8 mouse cellular contexts compared by ENCODE assay signal in the genomic region with DNA sequence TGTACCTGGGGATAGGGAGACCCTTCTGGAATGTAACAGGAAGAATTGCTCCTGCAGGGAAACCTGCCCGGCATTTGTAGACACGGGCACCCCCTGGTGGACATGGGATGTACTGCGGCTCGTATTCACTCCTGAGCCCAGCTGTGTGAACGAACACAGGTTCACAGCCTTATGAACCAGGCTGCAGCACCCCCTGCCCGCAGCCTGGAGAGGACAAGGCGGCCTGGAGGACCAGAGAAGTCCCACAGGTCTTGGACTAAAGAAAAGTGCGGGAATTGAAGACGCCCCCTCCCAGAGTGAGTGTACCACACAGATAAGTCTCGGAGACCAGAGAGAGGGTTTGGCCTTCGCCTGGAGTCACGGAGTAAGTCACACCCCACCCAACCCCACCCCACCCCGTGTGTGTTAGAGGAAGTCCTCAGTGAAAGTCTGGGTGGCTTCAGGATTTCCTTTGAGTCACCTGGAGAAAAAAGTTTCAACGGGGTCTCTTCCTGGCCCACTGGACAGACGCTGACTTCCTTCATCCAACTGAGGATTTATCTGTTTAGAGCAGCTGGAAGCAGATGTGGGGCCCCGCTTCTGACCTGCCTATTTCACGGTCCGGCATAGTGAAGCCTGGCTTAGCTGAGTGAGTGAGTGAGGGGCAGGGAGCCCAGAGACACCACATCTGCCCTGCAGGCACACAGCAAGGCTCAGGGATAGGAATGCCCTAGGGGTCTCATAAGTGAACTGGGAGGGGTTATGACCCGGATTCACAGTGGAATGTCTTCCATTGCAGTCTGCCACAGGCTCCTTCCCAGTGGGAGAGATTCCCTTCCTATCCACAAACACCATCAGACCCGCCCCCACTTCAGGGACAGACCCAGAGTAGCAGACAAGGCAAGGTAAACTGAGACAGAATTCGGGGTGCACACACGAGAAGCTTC. TPM values are rescaled to one million over a fixed set of nuclear protein-coding genes. Genes with fewer than 3 reads are reported as not detected.
DNase-seq lines count a peak whose midpoint lies in the region; ATAC-seq and TF ChIP-seq lines count a peak whose summit lies in the region.

No protein-coding gene starts in this region.

- peak overlapping the region; percentile 59 for H3K9ac ChIP-seq in heart, embryonic 11.5 days (ENCODE audit: low read depth, low read length)
- no peak overlapping the region for H3K9ac ChIP-seq in kidney, postnatal 0 days (ENCODE audit: low read depth, low read length)
- H3K9ac ChIP-seq in liver, embryonic 11.5 days (ENCODE audit: low read depth, low read length), result peak overlapping the region; percentile 59

- DNase-seq in frontal cortex, adult 2 months (ENCODE audit: extremely low spot score in 1 of 2, low spot score in 1 of 2), result peak; percentile 75 to 97
- peak; percentile 92 for DNase-seq in embryo, embryonic 9.5 days (ENCODE audit: extremely low spot score)
- peak; percentile 89 for DNase-seq in kidney, postnatal 0 days (ENCODE audit: low spot score)
- peak; percentile 91 for DNase-seq in liver, embryonic 11.5 days (ENCODE audit: low spot score)
- peak; percentile 91 for DNase-seq in naive thymus-derived CD4-positive, alpha-beta T cell, adult 2 months (ENCODE audit: low read depth)
- peak; percentile 89 for DNase-seq in splenic B cell, adult 2 months (ENCODE audit: low read depth, low spot score)

- H3K4me2 ChIP-seq in heart, embryonic 11.5 days, result peak overlapping the region; percentile 49
- peak overlapping the region; percentile 27; the same call in 1 of the 2 replicates for H3K4me2 ChIP-seq in kidney, postnatal 0 days (ENCODE audit: low read length)
- peak overlapping the region; percentile 61 for H3K4me2 ChIP-seq in liver, embryonic 11.5 days

- H3K27ac ChIP-seq in heart, embryonic 11.5 days (ENCODE audit: low read depth, low read length), result peak overlapping the region; percentile 76
- peak overlapping the region; percentile 77 for H3K27ac ChIP-seq in kidney, postnatal 0 days
- H3K27ac ChIP-seq in liver, embryonic 11.5 days (ENCODE audit: low read depth, low read length), result peak overlapping the region; percentile 97

- no peaks in the 10 kb centered on the region for H3K9me3 ChIP-seq in heart, embryonic 11.5 days (replicated peaks; ENCODE audit: control insufficient read depth, low read length)
- no peaks in the 10 kb centered on the region for H3K9me3 ChIP-seq in kidney, postnatal 0 days (replicated peaks; ENCODE audit: low read length)
- H3K9me3 ChIP-seq in liver, embryonic 11.5 days (ENCODE audit: control insufficient read depth, low read length), result no peaks in the 10 kb centered on the region

- 30% methylated on average over 22 of the region's 22 CpGs for WGBS in heart, embryonic 11.5 days (ENCODE audit: insufficient replicate concordance)
- WGBS in kidney, postnatal 0 days, result 34% methylated on average over 22 of the region's 22 CpGs
- 26% methylated on average over 22 of the region's 22 CpGs for WGBS in liver, embryonic 11.5 days

- H3K4me1 ChIP-seq in heart, embryonic 11.5 days (ENCODE audit: control insufficient read depth, insufficient read depth, low read length), result peaks cover 4% of the 10 kb centered on the region
- peaks cover 5% of the 10 kb centered on the region; the same call in 1 of the 2 replicates for H3K4me1 ChIP-seq in kidney, postnatal 0 days (replicated peaks; ENCODE audit: insufficient read depth, low read length)
- peaks cover 42% of the 10 kb centered on the region for H3K4me1 ChIP-seq in liver, embryonic 11.5 days (replicated peaks; ENCODE audit: control insufficient read depth, insufficient read depth, low read length)

- peak; percentile 96 for TF ChIP-seq CTCF in kidney, postnatal 0 days (IDR thresholded peaks at IDR 0.05; ENCODE audit: low read depth)

- no peaks in the 10 kb centered on the region for H3K36me3 ChIP-seq in heart, embryonic 11.5 days (ENCODE audit: control insufficient read depth, insufficient read depth, low read length)
- no peaks in the 10 kb centered on the region for H3K36me3 ChIP-seq in kidney, postnatal 0 days (ENCODE audit: insufficient read depth, low read length)
- H3K36me3 ChIP-seq in liver, embryonic 11.5 days (ENCODE audit: control insufficient read depth, insufficient read depth, low read length), result 0 out of 2 replicates have a peak, but pooled peaks cover 3% of the 10 kb centered on the region
- H3K36me3 ChIP-seq in splenic B cell, adult 2 months (ENCODE audit: control insufficient read depth, insufficient read depth, low read length, poor library complexity, severe bottlenecking), result 0 out of 2 replicates have a peak, but pooled peaks cover 1% of the 10 kb centered on the region

- H3K4me3 ChIP-seq in heart, embryonic 11.5 days (ENCODE audit: low read depth, low read length), result peak overlapping the region; percentile 25
- no peak overlapping the region for H3K4me3 ChIP-seq in kidney, postnatal 0 days (replicated peaks; ENCODE audit: low read depth, low read length)
- H3K4me3 ChIP-seq in liver, embryonic 11.5 days (ENCODE audit: low read depth, low read length), result peak overlapping the region; percentile 36

- no peak for ATAC-seq in frontal cortex, adult (ENCODE audit: low TSS enrichment)
- ATAC-seq in heart, embryonic 11.5 days (replicated peaks; ENCODE audit: insufficient number of reproducible peaks, low FRiP score, low TSS enrichment), result no peak
- ATAC-seq in kidney, postnatal 0 days (replicated peaks; ENCODE audit: low FRiP score, low read depth), result no peak
- peak; percentile 44 for ATAC-seq in liver, embryonic 11.5 days (replicated peaks; ENCODE audit: low FRiP score)

- H3K27me3 ChIP-seq in heart, embryonic 11.5 days (ENCODE audit: control insufficient read depth, insufficient read depth, low read length), result peaks cover 21% of the 10 kb centered on the region
- H3K27me3 ChIP-seq in kidney, postnatal 0 days (ENCODE audit: insufficient read depth, low read length), result no peaks in the 10 kb centered on the region
- H3K27me3 ChIP-seq in liver, embryonic 11.5 days (replicated peaks; ENCODE audit: control insufficient read depth, insufficient read depth, low read length), result no peaks in the 10 kb centered on the region
- no peaks in the 10 kb centered on the region for H3K27me3 ChIP-seq in splenic B cell, adult 2 months (ENCODE audit: control insufficient read depth, insufficient read depth, low read length, poor library complexity, severe bottlenecking)

RNA-seq across cellular contexts. Expression of a gene that starts 1.9 kb away (rescaled TPM):
- polyA plus RNA-seq in frontal cortex, adult 2 months (2012; rRNA removed), result 24.6 and 27.8 TPM in 2 replicates
- polyA plus RNA-seq in heart, embryonic 11.5 days (2014; fragmentation: Nextera tagmentation; extraction: Ambion mirVana), result 2.4 and 3.2 TPM in 2 replicates
- 6.8 and 7.5 TPM in 2 replicates for polyA plus RNA-seq in kidney, postnatal 0 days (2015; fragmentation: Nextera tagmentation; extraction: Ambion mirVana)
- 13.4 and 14.5 TPM in 2 replicates for polyA plus RNA-seq in liver, embryonic 11.5 days (2014; fragmentation: Nextera tagmentation; extraction: Ambion mirVana)

RNA-seq across cellular contexts. Expression of a gene that starts 21.6 kb away (rescaled TPM):
- 25.2 and 27.9 TPM in 2 replicates for polyA plus RNA-seq in frontal cortex, adult 2 months (2012; rRNA removed)
- polyA plus RNA-seq in heart, embryonic 11.5 days (2014; fragmentation: Nextera tagmentation; extraction: Ambion mirVana), result 0.55 and 1.1 TPM in 2 replicates
- polyA plus RNA-seq in kidney, postnatal 0 days (2015; fragmentation: Nextera tagmentation; extraction: Ambion mirVana), result 4.2 and 5.5 TPM in 2 replicates
- polyA plus RNA-seq in liver, embryonic 11.5 days (2014; fragmentation: Nextera tagmentation; extraction: Ambion mirVana), result 0.47 and 0.73 TPM in 2 replicates

RNA-seq across cellular contexts. Expression of a gene that starts 32.3 kb away (rescaled TPM):
- polyA plus RNA-seq in frontal cortex, adult 2 months (2012; rRNA removed), result 185 and 189 TPM in 2 replicates
- 102 and 109 TPM in 2 replicates for polyA plus RNA-seq in heart, embryonic 11.5 days (2014; fragmentation: Nextera tagmentation; extraction: Ambion mirVana)
- polyA plus RNA-seq in kidney, postnatal 0 days (2015; fragmentation: Nextera tagmentation; extraction: Ambion mirVana), result 87.2 and 90.3 TPM in 2 replicates
- polyA plus RNA-seq in liver, embryonic 11.5 days (2014; fragmentation: Nextera tagmentation; extraction: Ambion mirVana), result 110 and 112 TPM in 2 replicates

RNA-seq across cellular contexts. Expression of a gene that starts 33.2 kb away (rescaled TPM):
- polyA plus RNA-seq in frontal cortex, adult 2 months (2012; rRNA removed), result 0.48 and 0.71 TPM in 2 replicates
- polyA plus RNA-seq in heart, embryonic 11.5 days (2014; fragmentation: Nextera tagmentation; extraction: Ambion mirVana), result 0.07 TPM in 1 of 2 replicates, not detected in the other
- polyA plus RNA-seq in kidney, postnatal 0 days (2015; fragmentation: Nextera tagmentation; extraction: Ambion mirVana), result 0.09 and 0.13 TPM in 2 replicates
- 0.10 and 0.25 TPM in 2 replicates for polyA plus RNA-seq in liver, embryonic 11.5 days (2014; fragmentation: Nextera tagmentation; extraction: Ambion mirVana)

RNA-seq across cellular contexts. Expression of a gene that starts 36.6 kb away (rescaled TPM):
- 178 and 202 TPM in 2 replicates for polyA plus RNA-seq in frontal cortex, adult 2 months (2012; rRNA removed)
- 7.8 and 8.5 TPM in 2 replicates for polyA plus RNA-seq in heart, embryonic 11.5 days (2014; fragmentation: Nextera tagmentation; extraction: Ambion mirVana)
- 8.4 and 10.2 TPM in 2 replicates for polyA plus RNA-seq in kidney, postnatal 0 days (2015; fragmentation: Nextera tagmentation; extraction: Ambion mirVana)
- polyA plus RNA-seq in liver, embryonic 11.5 days (2014; fragmentation: Nextera tagmentation; extraction: Ambion mirVana), result 18.2 and 19.3 TPM in 2 replicates
